Mouse (Mus musculus): ENCODE measurements around the gene Asz1.

DNA sequence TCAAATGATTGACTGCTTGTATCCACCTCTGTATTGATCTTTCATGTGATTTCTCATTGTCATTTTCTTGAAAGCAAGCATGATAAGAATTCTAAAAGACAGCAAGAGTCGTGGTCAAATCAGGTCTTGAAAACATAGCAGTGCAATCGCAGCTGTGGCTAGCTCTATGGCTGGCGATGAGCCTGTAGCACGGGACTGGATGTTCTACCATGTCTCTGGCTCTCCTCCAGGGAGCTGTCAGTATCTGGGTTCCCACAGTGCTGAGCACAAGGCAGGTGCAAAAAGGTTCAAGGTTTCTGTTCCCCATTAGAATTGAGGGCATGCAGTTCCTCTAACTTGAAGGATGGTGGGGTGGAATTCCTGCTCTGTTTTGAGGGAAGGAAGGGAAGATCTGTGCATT, 44.2 kb upstream of the Asz1 start:
- no peak for TF ChIP-seq CTCF (IDR thresholded peaks at IDR 0.05; ENCODE audit: control insufficient read depth, insufficient read depth, insufficient replicate concordance, low read depth, low read length)
- no peak for TF ChIP-seq POLR2A (IDR thresholded peaks at IDR 0.05; ENCODE audit: control insufficient read depth, low read depth, low read length)

All from testis, adult 2 months (tissue).